Mouse (Mus musculus) kidney, postnatal 0 days (tissue): ENCODE measurements around the gene Gdpgp1. TPM values are rescaled to one million over a fixed set of nuclear protein-coding genes. Genes with fewer than 3 reads are reported as not detected.

Experiments used
- ATAC-seq: fragments of 200-750 bp; cut with Nextera tagmentation; replicated peaks from 2 replicates; pipeline ENCODE4 v1.8.0; 2017; ENCODE audit warnings: low read depth, moderate number of reproducible peaks, moderate TSS enrichment, moderate library complexity; ENCODE audit not compliant: low FRiP score
- DNase-seq: peaks from one replicate; pipeline ENCODE4 v3.0.0-alpha.2; 2016; ENCODE audit warnings: low spot score
- H3K27ac ChIP-seq: fragments of 300-500 bp; sonication (generic); 2 replicates; pipeline ENCODE4 v1.5.1; 2014; ENCODE audit warnings: mild to moderate bottlenecking
- H3K27me3 ChIP-seq: fragments of 300-500 bp; sonication (generic); 2 replicates; pipeline ENCODE4 v1.6.1; 2014; ENCODE audit warnings: low read length, mixed read lengths; ENCODE audit not compliant: insufficient read depth
- H3K36me3 ChIP-seq: fragments of 300-500 bp; sonication (generic); 2 replicates; pipeline ENCODE4 v1.6.1; 2014; ENCODE audit warnings: low read length, mixed read lengths; ENCODE audit not compliant: insufficient read depth
- H3K4me1 ChIP-seq: fragments of 300-500 bp; sonication (generic); replicated peaks from 2 replicates; pipeline ENCODE4 v1.6.1; 2014; ENCODE audit warnings: antibody characterized with exemption, low read length, mixed read lengths; ENCODE audit not compliant: insufficient read depth
- H3K4me2 ChIP-seq: fragments of 300-500 bp; sonication (generic); 2 replicates; pipeline ENCODE4 v1.6.1; 2014; ENCODE audit warnings: mild to moderate bottlenecking, low read length, moderate library complexity, mixed read lengths
- H3K4me3 ChIP-seq: fragments of 300-500 bp; sonication (generic); replicated peaks from 2 replicates; pipeline ENCODE4 v1.5.1; 2014; ENCODE audit warnings: low read depth, low read length
- H3K9ac ChIP-seq: fragments of 300-500 bp; sonication (generic); 2 replicates; pipeline ENCODE4 v1.6.1; 2014; ENCODE audit warnings: low read depth, low read length
- H3K9me3 ChIP-seq: fragments of 300-500 bp; sonication (generic); replicated peaks from 2 replicates; pipeline ENCODE4 v1.6.1; 2016; ENCODE audit warnings: low read length, inconsistent platforms, mixed read lengths
- CTCF ChIP-seq: IDR thresholded peaks from 2 replicates; pipeline ENCODE4 v1.5.1; 2016; ENCODE audit warnings: antibody characterized with exemption, low read depth, mild to moderate bottlenecking, moderate library complexity
- WGBS: fragments of 180-500 bp; shearing (Covaris S2); extraction: QIAGEN DNeasy Blood & Tissue Kit; methylation state at CpG from one replicate; pipeline ENCODE4 v1.1.7; 2014; 5-methylcytosine and 5-hydroxymethylcytosine counted together
- polyA plus RNA-seq: library from polyadenylated mRNA; unstranded; fragments of >200 nt; fragmentation: Nextera tagmentation; extraction: Ambion mirVana; gene quantifications from 2 replicates; pipeline ENCODE4 v1.2.1, GENCODE M21; 2015

Gene Gdpgp1
- polyA plus RNA-seq, 1 experiment from 2014 or later = 2.1 TPM

GRCm38 (mm10) chr7:80260625-80261371 lies 28.1 kb downstream of the Gdpgp1 start, which contains the start of gene Ngrn:
Gene Ngrn, plus strand, starts transcription at chr7:80261215.
- Histone ChIP-seq H3K27ac (peak within 1 kb of the TSS; percentile 80), H3K27me3 (no peaks in the 10 kb centered on the region), H3K9ac (peak within 1 kb of the TSS; percentile 72), H3K9me3 (no peaks in the 10 kb centered on the region), H3K4me1 (0 out of 2 replicates have a peak, but pooled peaks cover 5% of the 10 kb centered on the region), H3K4me2 (peak within 1 kb of the TSS; percentile 77), H3K4me3 (peak within 1 kb of the TSS; percentile 74), H3K36me3 (peaks cover 15% of the 10 kb centered on the region)
- peak; percentile 96 for DNase-seq
- 26% methylated on average over 40 of the region's 40 CpGs for WGBS
- peak; percentile 22; the same call in 1 of the 2 replicates for TF ChIP-seq CTCF
- ATAC-seq = peak; percentile 90

GRCm38 (mm10) chr7:80261372-80261990 lies 28.8 kb downstream of the Gdpgp1 start:
- WGBS = under 1% methylated on average over 32 of the region's 32 CpGs
- Histone ChIP-seq H3K4me3 (peak overlapping the region; percentile 74), H3K4me1 (0 out of 2 replicates have a peak, but pooled peaks cover 5% of the 10 kb centered on the region), H3K4me2 (peak overlapping the region; percentile 77), H3K9me3 (no peaks in the 10 kb centered on the region), H3K27me3 (no peaks in the 10 kb centered on the region), H3K27ac (peak overlapping the region; percentile 80), H3K9ac (peak overlapping the region; percentile 72), H3K36me3 (peaks cover 21% of the 10 kb centered on the region)
- TF ChIP-seq CTCF = no peak
- ATAC-seq (peak; percentile 60), DNase-seq (peak; percentile 38)

DNA sequence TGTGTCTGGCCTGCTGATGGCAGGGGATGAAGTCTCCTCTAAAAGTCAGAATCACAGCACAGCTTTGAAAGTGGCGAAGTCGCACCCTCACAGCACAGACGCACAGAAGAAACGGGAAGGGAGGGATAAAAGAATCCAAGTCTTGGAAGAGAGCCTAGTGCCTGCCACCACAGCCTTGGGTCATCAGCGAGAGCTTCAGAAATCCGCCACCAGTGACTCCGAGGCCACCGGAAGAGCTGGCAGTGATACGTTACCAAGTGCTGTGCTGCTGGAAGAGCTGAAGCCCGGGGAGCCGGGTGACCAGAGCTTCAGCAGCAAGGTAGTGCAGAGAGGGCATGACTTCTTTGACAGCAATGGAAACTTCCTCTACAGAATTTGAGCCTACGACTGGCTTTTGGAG lies 31.9 kb downstream of the Gdpgp1 start:
- Histone ChIP-seq H3K4me1 (peaks cover 11% of the 10 kb centered on the region; the same call in 1 of the 2 replicates), H3K9me3 (no peaks in the 10 kb centered on the region), H3K27ac (no peak overlapping the region), H3K4me2 (no peak overlapping the region), H3K9ac (no peak overlapping the region), H3K36me3 (peaks cover 28% of the 10 kb centered on the region), H3K27me3 (no peaks in the 10 kb centered on the region), H3K4me3 (no peak overlapping the region)
- ATAC-seq (no peak), DNase-seq (no peak)
- WGBS = 92% methylated on average over 12 of the region's 12 CpGs
- no peak for TF ChIP-seq CTCF

DNA sequence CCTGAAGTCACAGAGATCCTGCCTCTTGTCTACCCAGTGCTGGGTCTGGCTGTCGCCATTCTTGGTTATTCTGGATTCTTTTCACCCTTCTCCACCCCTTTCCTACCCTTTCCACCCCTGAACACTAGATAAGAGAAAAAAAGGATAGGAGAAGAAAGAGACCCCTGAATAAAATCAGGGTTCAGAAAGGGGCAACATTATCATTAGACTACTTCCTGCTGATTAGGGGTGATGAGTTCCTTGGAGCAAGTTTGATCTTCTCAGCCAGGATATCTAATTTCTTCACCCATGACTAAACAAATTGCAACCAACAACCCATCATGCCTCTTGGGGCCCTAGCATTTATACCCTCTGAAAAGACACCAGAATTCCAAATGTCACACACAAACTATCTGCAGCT lies 35.1 kb downstream of the Gdpgp1 start:
- ATAC-seq = no peak
- 74% methylated on average over 1 of the region's 1 CpGs for WGBS
- H3K9me3 ChIP-seq = no peaks in the 10 kb centered on the region
- H3K4me2 ChIP-seq = no peak overlapping the region
- no peaks in the 10 kb centered on the region for H3K27me3 ChIP-seq
- H3K4me3 ChIP-seq = no peak overlapping the region
- H3K36me3 ChIP-seq = peaks cover 28% of the 10 kb centered on the region
- H3K9ac ChIP-seq = no peak overlapping the region
- peaks cover 13% of the 10 kb centered on the region for H3K4me1 ChIP-seq
- DNase-seq = no peak
- no peak overlapping the region for H3K27ac ChIP-seq
- TF ChIP-seq CTCF = no peak

DNA sequence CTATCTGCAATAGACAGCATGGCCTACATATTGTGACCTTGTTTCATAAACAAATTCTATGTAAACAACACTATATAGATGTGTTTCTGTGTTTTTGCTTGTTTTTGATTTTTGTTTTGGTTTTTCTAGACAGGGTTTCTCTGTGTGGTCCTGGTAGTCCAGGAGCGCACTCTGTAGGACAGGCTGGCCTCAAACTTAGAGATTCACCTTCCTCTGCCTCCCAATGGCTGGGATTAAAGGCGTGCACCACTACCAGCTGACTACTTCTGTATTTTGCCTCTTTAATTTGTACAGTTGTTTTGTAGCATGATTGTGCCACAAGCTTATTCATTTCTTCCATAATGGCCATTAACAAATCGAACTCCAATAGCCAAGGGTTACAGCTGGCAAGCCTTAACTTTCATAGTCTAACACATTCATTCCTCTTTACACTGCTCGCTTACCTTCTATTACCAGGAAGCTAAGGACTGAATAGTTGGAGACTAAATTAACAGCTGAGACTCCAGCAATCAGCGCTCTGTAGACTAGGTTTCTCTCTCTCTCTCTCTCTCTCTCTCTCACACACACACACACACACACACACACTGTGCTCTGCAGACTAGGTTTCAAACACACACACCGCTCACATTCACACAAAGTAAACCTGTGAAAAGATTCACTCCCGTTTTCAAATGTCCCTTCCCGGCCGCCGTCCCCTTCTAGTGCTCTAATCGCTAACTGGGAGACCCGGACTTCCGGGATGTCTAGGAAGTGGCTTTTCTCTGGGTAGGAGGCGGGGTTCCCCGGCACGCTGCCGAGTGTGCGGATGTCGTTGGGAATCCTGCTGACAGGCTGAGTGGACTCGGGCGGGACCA lies 36.5 kb downstream of the Gdpgp1 start, which contains the start of gene Vps33b:
Gene Vps33b, plus strand, starts transcription at position 753 of the 854 bp plus-strand sequence.
- Histone ChIP-seq H3K36me3 (peaks cover 31% of the 10 kb centered on the region), H3K9me3 (no peaks in the 10 kb centered on the region), H3K27me3 (no peaks in the 10 kb centered on the region), H3K27ac (peak within 1 kb of the TSS; percentile 79), H3K4me2 (peak within 1 kb of the TSS; percentile 97), H3K4me1 (peaks cover 13% of the 10 kb centered on the region), H3K4me3 (peak within 1 kb of the TSS; percentile 68), H3K9ac (peak within 1 kb of the TSS; percentile 71)
- 5% methylated on average over 21 of the region's 21 CpGs for WGBS
- ATAC-seq = peak; percentile 92
- no peak for TF ChIP-seq CTCF
- peak; percentile 95 for DNase-seq
